Mouse (Mus musculus): ENCODE measurements around the gene Olfr1262. TPM values are rescaled to one million over a fixed set of nuclear protein-coding genes. Genes with fewer than 3 reads are reported as not detected.

Olfr1262 gene
- not detected for total RNA-seq (2022)

DNA sequence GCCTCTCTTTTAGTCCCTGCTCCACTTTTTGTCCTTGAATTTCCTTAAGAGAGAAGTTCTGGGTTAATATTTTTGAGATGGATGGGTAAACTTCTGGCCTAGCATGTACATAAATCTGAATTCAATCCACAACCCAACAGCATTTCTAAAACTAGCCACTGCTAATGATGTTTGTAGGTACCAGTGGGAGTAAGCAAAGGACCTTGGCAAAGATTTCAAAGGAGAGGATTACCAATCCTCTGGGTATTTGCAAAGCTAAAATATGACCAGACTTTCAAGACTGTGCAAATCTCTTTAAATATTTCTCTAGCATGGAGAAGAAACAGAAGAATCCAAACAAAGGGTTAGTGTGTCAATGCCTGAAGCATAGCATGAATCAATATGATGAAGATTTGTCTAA, at the start of gene Olfr1262:
TSS of gene Olfr1262 (plus strand) at position 301 of the 400 bp plus-strand sequence.
- DNase-seq (ENCODE audit: low spot score in 2 of 2) = no peak

DNA sequence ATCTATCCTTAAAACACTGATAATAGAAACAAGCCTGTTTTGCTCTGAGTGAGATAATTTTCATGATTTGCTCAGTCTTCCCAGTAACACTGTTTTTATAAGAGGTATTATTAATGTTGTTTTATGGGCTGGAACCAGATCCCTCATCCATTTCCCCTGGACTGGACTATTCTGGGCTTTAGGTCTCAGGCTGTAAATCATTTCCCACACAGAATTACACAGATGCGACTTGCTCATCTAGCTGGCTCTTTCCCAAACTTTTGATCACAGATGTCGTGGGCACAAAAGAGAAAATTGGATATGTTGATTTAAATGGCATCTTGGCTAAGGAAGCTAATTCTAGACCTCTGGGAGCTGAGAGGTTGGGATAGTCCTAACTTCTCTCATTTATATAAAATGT, 25.8 kb upstream of the Olfr1262 start, which contains the start of gene Olfr1260:
TSS of gene Olfr1260 (plus strand) at position 157 of the 400 bp plus-strand sequence.
- DNase-seq (ENCODE audit: low spot score in 2 of 2) = no peak

DNA sequence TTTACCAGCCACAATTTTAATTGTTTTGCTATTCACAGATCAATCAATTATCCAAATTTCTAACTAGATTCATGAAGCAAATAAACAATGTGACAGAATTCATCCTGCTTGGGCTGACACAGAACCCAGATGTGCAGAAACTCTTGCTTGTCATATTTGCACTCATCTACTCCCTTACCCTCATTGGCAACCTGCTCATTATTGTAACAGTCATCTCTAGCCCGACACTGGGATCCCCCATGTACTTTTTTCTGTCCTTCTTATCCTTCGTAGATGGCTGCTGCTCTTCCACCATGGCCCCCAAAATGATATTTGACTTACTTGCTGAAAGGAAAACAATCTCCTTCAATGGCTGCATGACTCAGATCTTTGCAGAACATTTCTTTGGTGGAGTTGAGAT, 22.2 kb upstream of the Olfr1262 start:
- no peak for DNase-seq (ENCODE audit: low spot score in 2 of 2)

- no peak for DNase-seq (ENCODE audit: low spot score in 2 of 2)
These were observed 9.0 kb upstream of the Olfr1262 start, which contains the start of gene Olfr1261 for GRCm38 (mm10) chr2:89990921-89991320. Gene Olfr1261 (plus strand): TSS chr2:89991221.

GRCm38 (mm10) chr2:90011831-90012230, 11.9 kb downstream of the Olfr1262 start, which contains the start of gene Olfr1263:
Gene Olfr1263 (plus strand): TSS chr2:90012131.
- no peak for DNase-seq (ENCODE audit: low spot score in 2 of 2)

GRCm38 (mm10) chr2:90025477-90025876, 25.5 kb downstream of the Olfr1262 start, which contains the start of gene Olfr1264:
Gene Olfr1264 (minus strand): TSS chr2:90025577.
- DNase-seq (ENCODE audit: low spot score in 2 of 2) = no peak

- DNase-seq (ENCODE audit: low spot score in 2 of 2) = no peak
These were observed 35.1 kb downstream of the Olfr1262 start, which contains the start of gene Olfr1265 for GRCm38 (mm10) chr2:90035037-90035436. Gene Olfr1265 (plus strand): TSS chr2:90035337.

Other genes with a start within 250 kb of the Olfr1262 start
- not detected for gene Olfr1253, start 243.1 kb upstream of the Olfr1262 start, total RNA-seq (2022)
- gene Olfr1254, start 206.5 kb upstream of the Olfr1262 start, total RNA-seq (2022) = not detected
- gene Olfr1255, start 188.1 kb upstream of the Olfr1262 start, total RNA-seq (2022) = not detected
- not detected for gene Olfr1256, start 158.6 kb upstream of the Olfr1262 start, total RNA-seq (2022)
- not detected for gene Olfr48, start 151.9 kb upstream of the Olfr1262 start, total RNA-seq (2022)
- gene Olfr1257, start 121.7 kb upstream of the Olfr1262 start, total RNA-seq (2022) = not detected
- gene Olfr1258, start 72.8 kb upstream of the Olfr1262 start, total RNA-seq (2022) = not detected
- gene Olfr1259, start 51.5 kb upstream of the Olfr1262 start, total RNA-seq (2022) = not detected
- gene Olfr1260, start 25.8 kb upstream of the Olfr1262 start, total RNA-seq (2022) = not detected
- gene Olfr1261, start 8.9 kb upstream of the Olfr1262 start, total RNA-seq (2022) = not detected
- not detected for gene Olfr1263, start 12.0 kb downstream of the Olfr1262 start, total RNA-seq (2022)
- gene Olfr1264, start 25.4 kb downstream of the Olfr1262 start, total RNA-seq (2022) = not detected
- not detected for gene Olfr1265, start 35.2 kb downstream of the Olfr1262 start, total RNA-seq (2022)
- gene Olfr140, start 63.4 kb downstream of the Olfr1262 start, total RNA-seq (2022) = not detected
- not detected for gene Olfr1269, start 121.3 kb downstream of the Olfr1262 start, total RNA-seq (2022)
- not detected for gene Olfr32, start 142.2 kb downstream of the Olfr1262 start, total RNA-seq (2022)
- not detected for gene Olfr1270, start 152.9 kb downstream of the Olfr1262 start, total RNA-seq (2022)
- gene Olfr1506, start 224.3 kb downstream of the Olfr1262 start, total RNA-seq (2022) = not detected